Mouse (Mus musculus) small intestine, adult 2 months (tissue): Measurements from ENCODE around the gene Pyroxd2.

Source experiments
- CTCF ChIP-seq: fragments of 200-500 bp; IDR thresholded peaks from 2 replicates; pipeline ENCODE4 v1.5.1; 2012; ENCODE audit warnings: low read depth, mild to moderate bottlenecking, control low read depth, inconsistent platforms, low read length, moderate library complexity, mixed read lengths; ENCODE audit not compliant: insufficient replicate concordance, insufficient read length; ENCODE audit errors: extremely low read depth
- POLR2A ChIP-seq: fragments of 200-500 bp; IDR thresholded peaks from 2 replicates; pipeline ENCODE4 v1.6.1; 2012; ENCODE audit warnings: low read depth, mild to moderate bottlenecking, control low read depth, inconsistent platforms, low read length, moderate library complexity

DNA sequence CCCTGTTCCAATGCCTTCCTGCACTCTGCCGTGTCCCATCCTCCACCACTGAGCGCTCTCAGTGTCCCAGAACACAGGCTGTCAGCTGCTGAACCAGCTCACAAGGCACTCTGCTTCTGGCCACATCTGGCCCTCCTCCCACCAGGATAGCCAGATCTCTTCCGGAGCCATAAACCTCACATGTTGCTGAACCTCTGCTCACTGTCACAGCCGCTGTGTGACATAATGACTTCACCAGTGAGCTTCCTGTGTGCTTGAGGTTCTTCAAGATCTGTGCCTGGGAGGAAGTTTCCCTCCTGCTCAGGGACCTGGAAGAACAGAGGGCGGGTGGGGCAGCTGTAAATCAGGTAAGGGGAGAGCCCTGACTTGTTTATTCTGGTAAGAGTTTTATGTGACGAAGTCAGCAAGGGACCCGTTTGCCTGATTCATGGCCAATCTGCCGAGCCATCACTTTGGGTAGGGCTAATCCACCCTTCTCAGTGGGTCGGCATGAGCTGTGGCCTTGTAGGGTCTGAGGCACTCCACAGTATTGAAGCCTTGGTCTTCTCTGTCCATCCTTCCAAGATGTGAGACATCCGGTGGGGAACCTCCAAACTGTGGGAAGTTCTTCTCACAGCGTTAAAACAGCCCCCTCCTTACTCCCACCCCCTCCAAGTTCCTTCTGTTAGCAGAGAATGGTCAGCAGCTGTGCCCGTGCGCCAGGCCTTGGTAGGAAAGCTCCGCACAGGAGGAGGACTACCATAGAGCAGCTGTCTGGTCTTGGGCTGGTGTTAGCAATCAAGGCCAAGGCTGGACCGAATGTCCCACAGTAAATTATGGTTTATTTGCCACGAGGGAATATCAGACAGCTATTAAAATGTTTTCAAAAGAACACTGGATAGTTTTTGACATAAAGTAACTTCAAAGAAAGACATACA lies 27.3 kb downstream of the Pyroxd2 start:
- TF ChIP-seq CTCF (no peak), POLR2A (no peak)
